Mouse (Mus musculus) kidney, embryonic 15.5 days (tissue): ENCODE results near the gene Tmem150b. TPM values are rescaled to one million over a fixed set of nuclear protein-coding genes. Genes with fewer than 3 reads are reported as not detected.

ENCODE experiments used
- ATAC-seq: fragments of 200-750 bp; cut with Nextera tagmentation; replicated peaks from 2 replicates; pipeline ENCODE4 v1.8.0; 2017; ENCODE audit warnings: moderate TSS enrichment; ENCODE audit not compliant: low FRiP score
- H3K27ac ChIP-seq: fragments of 300-500 bp; sonication (generic); 2 replicates; pipeline ENCODE4 v1.5.1; 2015; ENCODE audit warnings: mild to moderate bottlenecking, inconsistent platforms
- H3K27me3 ChIP-seq: fragments of 300-500 bp; sonication (generic); 2 replicates; pipeline ENCODE4 v1.6.1; 2015; ENCODE audit warnings: inconsistent platforms
- H3K36me3 ChIP-seq: fragments of 300-500 bp; sonication (generic); 2 replicates; pipeline ENCODE4 v1.6.1; 2015; ENCODE audit warnings: inconsistent platforms
- H3K4me1 ChIP-seq: fragments of 300-500 bp; sonication (generic); 2 replicates; pipeline ENCODE4 v1.6.1; 2015; ENCODE audit warnings: inconsistent platforms
- H3K4me2 ChIP-seq: fragments of 300-500 bp; sonication (generic); 2 replicates; pipeline ENCODE4 v1.6.1; 2015; ENCODE audit warnings: moderate library complexity, mild to moderate bottlenecking, inconsistent platforms
- H3K4me3 ChIP-seq: fragments of 300-500 bp; sonication (generic); replicated peaks from 2 replicates; pipeline ENCODE4 v1.5.1; 2015; ENCODE audit warnings: mild to moderate bottlenecking, inconsistent platforms
- H3K9ac ChIP-seq: fragments of 300-500 bp; sonication (generic); 2 replicates; pipeline ENCODE4 v1.6.1; 2015; ENCODE audit warnings: mild to moderate bottlenecking, inconsistent platforms
- H3K9me3 ChIP-seq: fragments of 300-500 bp; sonication (generic); replicated peaks from 2 replicates; pipeline ENCODE4 v1.6.1; 2016; ENCODE audit warnings: inconsistent platforms
- WGBS: fragments of 180-500 bp; shearing (Covaris S2); methylation state at CpG from one replicate; pipeline ENCODE4 v1.1.7; 2015; ENCODE audit warnings: mixed read lengths; 5-methylcytosine and 5-hydroxymethylcytosine counted together
- polyA plus RNA-seq: library from polyadenylated mRNA; unstranded; fragments of >200 nt; fragmentation: Nextera tagmentation; extraction: Ambion mirVana; gene quantifications from 2 replicates; pipeline ENCODE4 v1.2.1, GENCODE M21; 2015

Gene Tmem150b
- polyA plus RNA-seq, 1 experiment from 2014 or later = 0.12 TPM

DNA sequence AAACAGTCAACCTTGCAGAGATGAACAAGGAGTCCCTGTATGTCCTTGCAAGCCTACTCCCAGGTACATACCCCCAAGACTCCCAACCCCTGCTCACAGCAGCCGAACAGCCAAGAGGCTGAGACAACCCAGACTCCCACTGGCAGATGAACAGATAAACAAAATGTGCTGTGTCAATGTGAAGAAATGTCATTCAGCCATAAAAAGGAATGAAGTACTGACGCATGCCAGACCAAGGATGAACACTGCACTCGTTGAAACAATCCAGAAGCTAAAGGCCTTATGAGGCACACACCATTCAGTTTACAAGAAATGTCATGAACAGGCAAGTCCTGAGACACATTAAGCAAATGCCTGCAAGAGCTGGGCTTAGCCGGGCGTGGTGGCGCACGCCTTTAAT, 49.8 kb downstream of the Tmem150b start:
- Histone ChIP-seq H3K4me1 (no peaks in the 10 kb centered on the region), H3K36me3 (peaks cover 85% of the 10 kb centered on the region), H3K4me2 (no peak overlapping the region), H3K27me3 (no peaks in the 10 kb centered on the region), H3K9me3 (no peaks in the 10 kb centered on the region), H3K27ac (no peak overlapping the region), H3K9ac (no peak overlapping the region), H3K4me3 (no peak overlapping the region)
- no peak for ATAC-seq
- WGBS = 85% methylated on average over 7 of the region's 7 CpGs

GRCm38 (mm10) chr7:4674114-4674731, 50.8 kb downstream of the Tmem150b start:
- H3K27ac ChIP-seq = no peak overlapping the region
- WGBS = 91% methylated on average over 12 of the region's 12 CpGs
- ATAC-seq = no peak
- no peaks in the 10 kb centered on the region for H3K4me1 ChIP-seq
- no peaks in the 10 kb centered on the region for H3K9me3 ChIP-seq
- no peaks in the 10 kb centered on the region for H3K27me3 ChIP-seq
- H3K36me3 ChIP-seq = peaks cover 82% of the 10 kb centered on the region
- H3K4me3 ChIP-seq = no peak overlapping the region
- no peak overlapping the region for H3K4me2 ChIP-seq
- no peak overlapping the region for H3K9ac ChIP-seq

DNA sequence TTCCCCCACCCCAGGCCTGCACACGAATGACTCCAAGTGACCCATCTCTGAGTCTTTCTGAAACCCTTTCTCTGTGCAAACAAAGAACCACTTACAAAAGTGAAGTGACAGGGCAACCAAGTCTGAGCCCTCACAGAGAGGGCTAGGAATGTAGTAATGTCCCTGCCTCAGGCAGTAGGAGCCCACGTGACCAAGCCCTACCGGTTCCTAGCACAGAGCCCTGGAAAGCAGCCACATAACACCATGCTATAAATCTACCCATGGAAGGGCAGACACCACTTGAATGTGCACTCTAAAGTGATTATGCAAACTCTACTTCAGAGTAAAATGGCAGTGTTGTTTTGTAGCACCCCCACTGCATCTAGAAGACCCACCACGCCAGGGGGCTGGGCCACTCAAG, 53.1 kb downstream of the Tmem150b start:
- H3K27me3 ChIP-seq = no peaks in the 10 kb centered on the region
- H3K9me3 ChIP-seq = no peaks in the 10 kb centered on the region
- H3K4me2 ChIP-seq = no peak overlapping the region
- no peak overlapping the region for H3K9ac ChIP-seq
- peak overlapping the region; percentile 15; the same call in 1 of the 2 replicates for H3K27ac ChIP-seq
- ATAC-seq = peak; percentile 69; the same call in 1 of the 2 replicates
- H3K4me1 ChIP-seq = no peaks in the 10 kb centered on the region
- WGBS = 56% methylated on average over 4 of the region's 4 CpGs
- no peak overlapping the region for H3K4me3 ChIP-seq
- H3K36me3 ChIP-seq = peaks cover 85% of the 10 kb centered on the region

DNA sequence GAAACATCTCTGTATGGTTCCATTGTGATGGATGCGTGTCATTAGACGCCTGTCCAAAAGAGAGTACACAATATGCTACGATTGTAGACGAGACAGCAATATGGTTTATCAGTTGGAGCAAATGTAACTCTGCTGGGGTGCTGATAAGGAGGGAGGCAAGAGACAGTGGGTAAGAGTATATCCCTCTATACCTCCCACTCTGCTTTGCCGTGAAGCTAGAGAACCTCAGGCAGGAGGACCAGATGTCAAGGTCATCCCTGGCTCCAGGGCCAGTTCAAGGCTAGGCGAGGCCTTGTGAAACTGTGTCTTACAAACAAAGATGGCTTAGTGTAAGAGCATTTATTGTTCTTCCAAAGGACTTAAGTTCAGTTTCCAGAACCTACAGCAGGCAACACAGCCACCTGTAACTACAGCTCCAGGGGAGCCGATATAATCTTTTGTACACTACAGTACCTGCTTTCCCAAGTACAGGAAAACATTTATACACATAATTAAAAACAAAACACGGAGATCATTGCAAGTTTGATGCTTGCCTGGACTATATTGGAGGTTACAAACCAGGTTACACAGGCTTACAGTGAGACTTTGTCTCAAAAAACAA, 54.3 kb downstream of the Tmem150b start:
- ATAC-seq = peak; percentile 60; the same call in 1 of the 2 replicates
- Histone ChIP-seq H3K27ac (no peak overlapping the region), H3K4me3 (no peak overlapping the region), H3K36me3 (peaks cover 88% of the 10 kb centered on the region), H3K4me1 (no peaks in the 10 kb centered on the region), H3K4me2 (no peak overlapping the region), H3K9me3 (no peaks in the 10 kb centered on the region), H3K27me3 (no peaks in the 10 kb centered on the region), H3K9ac (no peak overlapping the region)
- WGBS = 91% methylated on average over 8 of the region's 8 CpGs

- Histone ChIP-seq H3K4me1 (no peaks in the 10 kb centered on the region), H3K27me3 (no peaks in the 10 kb centered on the region), H3K9ac (no peak overlapping the region), H3K4me3 (no peak overlapping the region), H3K9me3 (no peaks in the 10 kb centered on the region), H3K4me2 (no peak overlapping the region), H3K36me3 (peaks cover 85% of the 10 kb centered on the region), H3K27ac (no peak overlapping the region)
- WGBS = 92% methylated on average over 9 of the region's 9 CpGs
- no peak for ATAC-seq
These were observed 55.9 kb downstream of the Tmem150b start for GRCm38 (mm10) chr7:4669156-4669555.

GRCm38 (mm10) chr7:4668506-4668905, 56.5 kb downstream of the Tmem150b start:
- no peak overlapping the region for H3K4me3 ChIP-seq
- H3K9me3 ChIP-seq = no peaks in the 10 kb centered on the region
- no peak overlapping the region for H3K9ac ChIP-seq
- 96% methylated on average over 8 of the region's 8 CpGs for WGBS
- peaks cover 84% of the 10 kb centered on the region for H3K36me3 ChIP-seq
- no peaks in the 10 kb centered on the region for H3K27me3 ChIP-seq
- H3K4me2 ChIP-seq = no peak overlapping the region
- H3K4me1 ChIP-seq = no peaks in the 10 kb centered on the region
- ATAC-seq = no peak
- no peak overlapping the region for H3K27ac ChIP-seq

DNA sequence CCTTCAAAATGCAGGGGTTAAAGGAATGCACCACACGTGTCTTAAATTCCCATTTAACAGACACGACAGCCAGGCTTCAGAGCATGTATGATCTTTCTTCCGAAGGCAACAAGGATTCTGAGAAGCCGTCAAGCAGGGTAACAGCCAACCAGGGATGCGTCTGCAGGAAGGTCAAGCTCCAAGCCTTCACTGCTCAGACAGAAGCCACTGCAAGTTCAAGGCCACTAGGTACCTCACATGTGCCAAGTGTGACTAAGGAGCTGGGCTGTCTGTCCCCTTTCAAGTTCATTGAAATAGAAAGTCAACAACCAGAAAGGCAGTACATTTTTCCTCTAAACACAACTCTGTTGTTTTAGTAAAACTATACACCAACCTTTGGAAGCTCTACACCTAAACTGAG, 58.2 kb downstream of the Tmem150b start:
- Histone ChIP-seq H3K4me1 (no peaks in the 10 kb centered on the region), H3K4me2 (no peak overlapping the region), H3K9ac (no peak overlapping the region), H3K4me3 (no peak overlapping the region), H3K27ac (no peak overlapping the region), H3K9me3 (no peaks in the 10 kb centered on the region), H3K36me3 (peaks cover 84% of the 10 kb centered on the region), H3K27me3 (no peaks in the 10 kb centered on the region)
- 95% methylated on average over 5 of the region's 5 CpGs for whole genome bisulfite sequencing
- no peak for ATAC-seq

DNA sequence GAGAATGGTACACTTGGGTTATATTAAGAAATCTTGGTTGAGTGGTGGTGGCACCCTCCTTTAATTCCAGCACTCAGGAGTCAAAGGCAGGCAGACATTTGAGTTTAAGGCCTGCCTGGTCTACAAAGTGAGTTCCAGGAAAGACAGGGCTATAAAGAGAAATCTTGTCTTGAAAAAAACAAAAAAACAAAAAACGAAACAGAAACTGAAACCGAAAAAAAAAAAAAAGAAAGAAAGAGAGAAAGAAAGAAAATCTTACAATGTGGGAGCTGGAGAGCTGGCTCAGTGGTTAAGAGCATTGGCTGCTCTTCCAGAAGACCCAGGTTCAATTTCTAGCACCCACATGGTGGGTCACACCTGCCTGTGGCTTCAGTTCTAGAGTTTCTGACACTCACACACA, 61.3 kb downstream of the Tmem150b start:
- H3K4me2 ChIP-seq = no peak overlapping the region
- H3K9ac ChIP-seq = no peak overlapping the region
- no peak overlapping the region for H3K27ac ChIP-seq
- H3K27me3 ChIP-seq = no peaks in the 10 kb centered on the region
- no peaks in the 10 kb centered on the region for H3K9me3 ChIP-seq
- no peak for ATAC-seq
- H3K4me1 ChIP-seq = peaks cover 9% of the 10 kb centered on the region
- peaks cover 61% of the 10 kb centered on the region for H3K36me3 ChIP-seq
- 83% methylated on average over 2 of the region's 2 CpGs for WGBS
- no peak overlapping the region for H3K4me3 ChIP-seq

DNA sequence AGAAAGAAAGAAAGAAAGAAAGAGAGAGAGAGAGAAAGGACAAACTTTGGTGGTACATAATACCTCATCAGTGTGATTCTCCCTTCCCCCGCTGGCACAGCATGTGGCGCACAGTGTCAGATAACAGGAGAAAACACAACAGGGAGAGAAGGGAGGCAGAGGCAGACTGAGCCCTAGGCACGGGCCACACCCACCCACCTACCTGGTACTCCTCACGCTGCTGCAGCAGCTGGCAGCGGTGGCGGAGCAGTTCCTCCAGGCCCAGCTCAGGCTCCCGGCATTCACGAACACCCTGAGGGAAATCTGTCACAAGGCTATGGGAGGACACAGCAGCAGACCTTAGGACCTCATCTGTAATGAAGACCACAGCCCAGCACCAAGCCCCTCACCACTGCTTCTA, 61.9 kb downstream of the Tmem150b start:
- H3K27me3 ChIP-seq = no peaks in the 10 kb centered on the region
- peaks cover 9% of the 10 kb centered on the region for H3K4me1 ChIP-seq
- H3K9ac ChIP-seq = no peak overlapping the region
- H3K27ac ChIP-seq = no peak overlapping the region
- ATAC-seq = no peak
- peaks cover 56% of the 10 kb centered on the region for H3K36me3 ChIP-seq
- no peaks in the 10 kb centered on the region for H3K9me3 ChIP-seq
- H3K4me2 ChIP-seq = no peak overlapping the region
- no peak overlapping the region for H3K4me3 ChIP-seq
- WGBS = 72% methylated on average over 8 of the region's 8 CpGs

GRCm38 (mm10) chr7:4659911-4660443, 65.1 kb downstream of the Tmem150b start:
- WGBS = 53% methylated on average over 3 of the region's 3 CpGs
- no peaks in the 10 kb centered on the region for H3K27me3 ChIP-seq
- no peaks in the 10 kb centered on the region for H3K9me3 ChIP-seq
- peaks cover 41% of the 10 kb centered on the region for H3K4me1 ChIP-seq
- peak overlapping the region; percentile 87 for H3K4me2 ChIP-seq
- no peak for ATAC-seq
- peak overlapping the region; percentile 76 for H3K4me3 ChIP-seq
- peak overlapping the region; percentile 95 for H3K27ac ChIP-seq
- H3K36me3 ChIP-seq = peaks cover 26% of the 10 kb centered on the region
- peak overlapping the region; percentile 61; the same call in 1 of the 2 replicates for H3K9ac ChIP-seq

- no peaks in the 10 kb centered on the region for H3K9me3 ChIP-seq
- peak within 1 kb of the TSS; percentile 76 for H3K4me3 ChIP-seq
- peak within 1 kb of the TSS; percentile 87 for H3K4me2 ChIP-seq
- H3K4me1 ChIP-seq = peaks cover 50% of the 10 kb centered on the region
- peak within 1 kb of the TSS; percentile 96 for H3K9ac ChIP-seq
- peak; percentile 98 for ATAC-seq
- peaks cover 19% of the 10 kb centered on the region for H3K36me3 ChIP-seq
- under 1% methylated on average over 54 of the region's 54 CpGs for WGBS
- peak within 1 kb of the TSS; percentile 95 for H3K27ac ChIP-seq
- H3K27me3 ChIP-seq = no peaks in the 10 kb centered on the region
These were observed 66.0 kb downstream of the Tmem150b start, which contains the start of gene Ppp6r1 for GRCm38 (mm10) chr7:4658912-4659551. Gene Ppp6r1 (minus strand): TSS chr7:4659019.
